Mouse (Mus musculus) stomach, embryonic 15.5 days (tissue): Measurements from ENCODE around the gene Notch3. TPM values are rescaled to one million over a fixed set of nuclear protein-coding genes. Genes with fewer than 3 reads are reported as not detected.

ENCODE experiments used
- ATAC-seq: fragments of 200-750 bp; cut with Nextera tagmentation; 2 replicates; pipeline ENCODE4 v1.8.0; 2017; ENCODE audit warnings: low read depth, moderate number of reproducible peaks, moderate TSS enrichment; ENCODE audit not compliant: insufficient read depth, low FRiP score
- H3K27ac ChIP-seq: fragments of 300-500 bp; sonication (generic); 2 replicates; pipeline ENCODE4 v1.5.1; 2015; ENCODE audit warnings: mild to moderate bottlenecking, inconsistent platforms
- H3K27me3 ChIP-seq: fragments of 300-500 bp; sonication (generic); replicated peaks from 2 replicates; pipeline ENCODE4 v1.6.1; 2015; ENCODE audit warnings: inconsistent platforms
- H3K36me3 ChIP-seq: fragments of 300-500 bp; sonication (generic); 2 replicates; pipeline ENCODE4 v1.6.1; 2015; ENCODE audit warnings: inconsistent platforms
- H3K4me1 ChIP-seq: fragments of 300-500 bp; sonication (generic); 2 replicates; pipeline ENCODE4 v1.6.1; 2015; ENCODE audit warnings: inconsistent platforms
- H3K4me2 ChIP-seq: fragments of 300-500 bp; sonication (generic); 2 replicates; pipeline ENCODE4 v1.6.1; 2015; ENCODE audit warnings: mild to moderate bottlenecking, inconsistent platforms
- H3K4me3 ChIP-seq: fragments of 300-500 bp; sonication (generic); replicated peaks from 2 replicates; pipeline ENCODE4 v1.5.1; 2015; ENCODE audit warnings: inconsistent platforms
- H3K9ac ChIP-seq: fragments of 300-500 bp; sonication (generic); 2 replicates; pipeline ENCODE4 v1.6.1; 2015; ENCODE audit warnings: inconsistent platforms
- H3K9me3 ChIP-seq: fragments of 300-500 bp; sonication (generic); 2 replicates; pipeline ENCODE4 v1.6.1; 2016; ENCODE audit warnings: inconsistent platforms
- WGBS: fragments of 180-500 bp; shearing (Covaris S2); methylation state at CpG from one replicate; pipeline ENCODE4 v1.1.7; 2015; 5-methylcytosine and 5-hydroxymethylcytosine counted together
- polyA plus RNA-seq: library from polyadenylated mRNA; unstranded; fragments of >200 nt; fragmentation: Nextera tagmentation; extraction: Ambion mirVana; gene quantifications from 2 replicates; pipeline ENCODE4 v1.2.1, GENCODE M21; 2015

Gene Notch3
- polyA plus RNA-seq, 1 experiment from 2014 or later: 13.1 TPM

DNA sequence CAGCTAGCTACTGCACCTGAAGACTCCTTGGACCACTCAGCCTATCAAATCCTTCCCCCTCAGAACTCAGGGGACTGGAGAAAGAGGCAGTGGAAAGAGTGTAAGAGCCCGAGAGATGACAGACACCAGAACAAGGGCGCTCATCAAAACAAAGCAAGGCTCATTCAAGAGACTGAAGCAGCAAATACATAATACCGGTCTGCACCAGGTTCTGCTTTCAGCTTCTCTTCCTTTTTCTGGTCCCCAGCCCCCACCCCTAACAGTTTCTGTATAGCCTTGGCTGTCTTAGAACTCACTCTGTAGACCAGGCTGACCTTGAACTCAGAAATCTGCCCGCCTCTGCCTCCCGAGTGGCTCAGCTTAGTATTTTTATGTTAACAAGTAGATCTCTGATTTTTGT, 26.4 kb upstream of the Notch3 start:
- Histone ChIP-seq H3K4me1 (peaks cover 16% of the 10 kb centered on the region), H3K36me3 (peaks cover 20% of the 10 kb centered on the region), H3K9me3 (no peaks in the 10 kb centered on the region), H3K27me3 (0 out of 2 replicates have a peak, but pooled peaks cover 5% of the 10 kb centered on the region), H3K27ac (no peak overlapping the region), H3K9ac (no peak overlapping the region), H3K4me2 (no peak overlapping the region), H3K4me3 (no peak overlapping the region)
- ATAC-seq: no peak
- 76% methylated on average over 5 of the region's 5 CpGs for WGBS

DNA sequence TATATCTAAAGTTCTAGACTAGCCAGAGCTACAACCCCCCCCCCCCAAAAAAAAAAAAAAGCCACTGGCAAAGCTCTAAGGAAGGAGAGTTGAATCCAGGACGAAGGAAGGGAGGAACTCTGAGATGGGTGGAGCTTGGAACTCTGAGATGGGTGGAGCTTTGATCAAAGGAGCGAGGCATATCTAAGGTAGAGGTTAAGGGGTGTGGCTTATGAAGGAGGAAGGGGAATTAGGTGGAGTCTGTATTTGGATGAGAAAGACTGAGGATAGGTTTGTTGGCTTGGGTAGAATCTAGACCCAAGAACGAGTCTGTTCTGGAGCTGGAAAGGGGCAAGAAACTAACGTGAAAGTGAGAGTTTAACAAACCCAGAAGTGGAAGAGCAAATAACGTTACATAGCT, 23.2 kb upstream of the Notch3 start:
- WGBS: 10% methylated on average over 5 of the region's 5 CpGs
- peak; percentile 60; the same call in 1 of the 2 replicates for ATAC-seq
- Histone ChIP-seq H3K9me3 (no peaks in the 10 kb centered on the region), H3K4me2 (peak overlapping the region; percentile 82), H3K36me3 (no peaks in the 10 kb centered on the region), H3K27ac (no peak overlapping the region), H3K4me1 (peaks cover 16% of the 10 kb centered on the region), H3K4me3 (peak overlapping the region; percentile 36; the same call in 1 of the 2 replicates), H3K27me3 (0 out of 2 replicates have a peak, but pooled peaks cover 5% of the 10 kb centered on the region), H3K9ac (no peak overlapping the region)

DNA sequence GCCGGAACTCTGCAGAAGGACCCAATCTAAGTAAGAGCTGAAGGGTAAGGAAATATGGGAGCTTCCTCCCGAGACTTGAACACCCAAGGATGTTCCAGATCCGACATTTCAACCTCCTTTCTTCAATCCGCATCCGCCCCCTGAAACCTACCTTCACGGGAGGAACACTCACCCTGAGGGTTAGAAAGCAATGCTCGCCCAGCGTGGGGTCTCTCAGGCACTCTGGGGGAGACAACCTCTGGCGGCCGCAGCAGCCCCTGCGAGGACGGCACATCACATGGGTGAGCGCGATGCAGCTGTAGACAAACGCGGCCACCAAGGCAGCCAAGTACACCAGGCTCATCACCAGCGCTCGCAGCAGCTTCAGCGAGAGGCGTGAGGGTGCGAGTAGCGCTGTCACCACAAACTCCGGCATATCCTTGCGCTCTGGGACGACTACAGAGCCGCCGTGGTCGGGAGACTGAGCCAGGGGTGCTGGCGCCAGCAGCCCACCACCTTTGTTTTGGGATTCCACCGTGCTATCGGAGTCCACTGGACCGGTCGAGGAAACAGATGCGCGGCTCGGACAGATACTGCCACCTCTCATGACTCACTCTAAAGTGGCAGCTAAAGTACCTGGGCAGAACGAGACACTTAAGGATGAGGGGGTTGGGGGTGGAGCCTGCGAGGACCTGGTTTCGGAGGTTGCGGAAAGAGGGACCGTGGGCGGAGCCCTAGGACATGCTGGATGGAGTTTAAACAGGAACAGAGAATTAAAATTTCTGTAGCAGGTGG, 22.4 kb upstream of the Notch3 start, which contains the start of gene Ephx3:
Gene Ephx3, minus strand, starts transcription at position 687 of the 774 bp plus-strand sequence.
- ATAC-seq: peak; percentile 4; the same call in 1 of the 2 replicates
- Histone ChIP-seq H3K4me2 (peak within 1 kb of the TSS; percentile 82), H3K4me1 (peaks cover 16% of the 10 kb centered on the region), H3K4me3 (peak within 1 kb of the TSS; percentile 36), H3K9me3 (no peaks in the 10 kb centered on the region), H3K9ac (peak within 1 kb of the TSS; percentile 1; the same call in 1 of the 2 replicates), H3K36me3 (no peaks in the 10 kb centered on the region), H3K27ac (no peak within 1 kb of the TSS), H3K27me3 (0 out of 2 replicates have a peak, but pooled peaks cover 5% of the 10 kb centered on the region)
- WGBS: 7% methylated on average over 42 of the region's 42 CpGs

DNA sequence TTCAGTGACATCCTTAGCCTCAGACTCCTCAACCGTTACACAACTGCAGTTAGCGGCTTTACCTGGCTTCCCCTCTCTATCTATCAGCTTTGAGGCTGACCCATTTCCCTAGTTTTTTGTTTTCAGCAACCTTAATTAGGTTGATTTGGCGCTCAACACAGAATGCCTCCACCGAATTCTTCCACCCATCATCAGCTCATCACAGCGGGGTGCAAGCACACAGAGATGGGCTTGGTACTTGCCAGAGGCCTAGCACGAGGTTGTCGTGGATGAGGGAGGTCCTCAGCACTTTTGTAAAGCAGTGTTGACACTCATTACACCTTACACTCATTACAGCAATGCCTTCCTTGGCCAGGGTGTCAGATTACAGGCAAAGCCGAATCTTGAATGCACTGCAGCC, 16.4 kb upstream of the Notch3 start:
- H3K27me3 ChIP-seq: no peaks in the 10 kb centered on the region
- no peaks in the 10 kb centered on the region for H3K9me3 ChIP-seq
- H3K4me3 ChIP-seq: no peak overlapping the region
- peaks cover 6% of the 10 kb centered on the region; the same call in 1 of the 2 replicates for H3K4me1 ChIP-seq
- no peaks in the 10 kb centered on the region for H3K36me3 ChIP-seq
- no peak overlapping the region for H3K9ac ChIP-seq
- no peak for ATAC-seq
- no peak overlapping the region for H3K27ac ChIP-seq
- H3K4me2 ChIP-seq: no peak overlapping the region
- WGBS: 37% methylated on average over 8 of the region's 8 CpGs

DNA sequence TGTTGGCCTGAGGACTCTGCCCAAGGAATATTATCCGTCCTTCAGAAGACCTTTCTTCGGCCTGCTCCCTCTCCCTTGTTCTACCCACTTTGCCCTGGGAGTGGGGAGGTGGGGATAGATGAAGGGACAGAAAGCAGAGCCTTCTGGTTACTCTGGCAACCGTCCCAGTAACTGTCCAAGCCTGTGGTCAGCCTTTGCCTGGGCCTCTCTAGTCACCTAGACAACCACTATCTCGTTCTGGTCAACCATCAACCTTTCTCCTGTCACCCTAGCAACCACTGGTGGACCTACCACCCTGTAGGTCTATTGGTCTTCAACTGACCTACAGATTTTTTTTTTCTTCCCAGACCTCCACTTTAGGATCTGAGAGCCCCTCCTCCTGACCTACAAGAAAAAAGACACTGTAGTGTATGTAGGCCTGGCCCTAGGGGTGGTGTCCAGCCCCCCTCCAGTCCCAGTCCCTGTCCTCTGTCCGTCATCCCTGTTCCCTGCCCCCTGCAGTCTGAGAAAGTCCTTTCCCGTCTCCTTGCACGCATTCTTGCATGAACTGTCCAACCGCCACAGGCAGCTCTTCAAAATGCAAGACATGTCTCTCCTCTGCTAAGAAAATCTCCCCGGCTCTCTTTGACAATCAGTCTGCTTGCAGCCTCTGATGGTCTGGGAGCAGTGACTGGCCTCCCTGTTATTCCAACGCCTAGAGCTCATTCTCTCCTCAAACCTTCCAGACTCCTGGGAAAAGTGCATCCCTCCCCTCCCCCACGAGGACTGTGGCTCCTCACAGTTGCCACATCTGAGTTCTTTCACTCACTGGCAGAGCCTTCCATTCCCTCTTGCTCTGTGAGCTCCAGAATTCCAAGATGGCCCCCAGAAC, 13.2 kb upstream of the Notch3 start:
- no peaks in the 10 kb centered on the region for H3K27me3 ChIP-seq
- no peak overlapping the region for H3K4me3 ChIP-seq
- 40% methylated on average over 11 of the region's 11 CpGs for WGBS
- H3K36me3 ChIP-seq: no peaks in the 10 kb centered on the region
- H3K27ac ChIP-seq: no peak overlapping the region
- no peak overlapping the region for H3K4me2 ChIP-seq
- peaks cover 6% of the 10 kb centered on the region; the same call in 1 of the 2 replicates for H3K4me1 ChIP-seq
- no peak for ATAC-seq
- no peaks in the 10 kb centered on the region for H3K9me3 ChIP-seq
- H3K9ac ChIP-seq: no peak overlapping the region

DNA sequence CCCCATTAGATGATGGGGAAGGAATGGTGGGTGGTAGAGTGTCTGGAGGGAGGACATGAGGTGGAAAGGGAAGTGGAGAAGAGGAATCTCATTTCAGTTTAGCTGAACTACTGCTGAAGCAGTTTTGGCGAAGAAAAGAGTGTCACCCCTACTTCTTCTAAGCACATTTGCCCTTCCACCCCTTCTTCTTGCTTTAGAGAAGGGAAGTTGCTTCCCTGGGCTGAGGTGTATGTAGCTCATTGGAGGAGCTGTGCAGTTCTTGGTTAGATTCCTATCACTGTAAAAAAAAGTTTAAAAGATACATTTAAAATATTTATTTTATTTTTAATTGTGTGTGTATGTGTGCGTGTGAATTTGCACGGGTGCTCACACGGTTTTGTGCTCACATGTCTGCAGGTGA, 10.3 kb upstream of the Notch3 start:
- Histone ChIP-seq H3K9ac (no peak overlapping the region), H3K4me1 (peaks cover 10% of the 10 kb centered on the region; the same call in 1 of the 2 replicates), H3K9me3 (no peaks in the 10 kb centered on the region), H3K27ac (no peak overlapping the region), H3K27me3 (no peaks in the 10 kb centered on the region), H3K4me2 (no peak overlapping the region), H3K36me3 (no peaks in the 10 kb centered on the region), H3K4me3 (no peak overlapping the region)
- 83% methylated on average over 4 of the region's 4 CpGs for WGBS
- no peak for ATAC-seq

DNA sequence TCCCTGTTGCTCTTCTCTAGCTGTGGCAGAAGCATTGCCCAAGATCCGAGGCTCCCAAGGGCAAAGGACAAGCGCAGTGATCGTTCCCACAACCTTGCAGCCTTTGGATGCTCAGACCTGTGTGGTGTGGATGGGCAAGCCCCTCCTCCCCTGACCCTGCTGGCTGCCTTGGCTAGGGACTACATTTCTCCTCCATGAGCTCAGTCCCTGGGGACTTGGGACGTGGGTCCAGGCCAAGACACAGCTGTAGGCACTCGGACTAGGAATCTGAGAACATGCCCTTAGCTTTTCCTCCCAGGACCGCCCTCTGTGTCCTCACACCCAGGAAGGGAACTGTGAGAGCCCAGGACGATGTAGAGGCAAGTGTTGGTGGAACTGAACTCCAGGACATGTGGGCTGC, 6.5 kb upstream of the Notch3 start:
- WGBS: 53% methylated on average over 7 of the region's 7 CpGs
- Histone ChIP-seq H3K9me3 (no peaks in the 10 kb centered on the region), H3K4me1 (0 out of 2 replicates have a peak, but pooled peaks cover 4% of the 10 kb centered on the region), H3K27ac (no peak overlapping the region), H3K4me2 (no peak overlapping the region), H3K4me3 (no peak overlapping the region), H3K9ac (no peak overlapping the region), H3K27me3 (no peaks in the 10 kb centered on the region), H3K36me3 (no peaks in the 10 kb centered on the region)
- ATAC-seq: peak; percentile 56; the same call in 1 of the 2 replicates

DNA sequence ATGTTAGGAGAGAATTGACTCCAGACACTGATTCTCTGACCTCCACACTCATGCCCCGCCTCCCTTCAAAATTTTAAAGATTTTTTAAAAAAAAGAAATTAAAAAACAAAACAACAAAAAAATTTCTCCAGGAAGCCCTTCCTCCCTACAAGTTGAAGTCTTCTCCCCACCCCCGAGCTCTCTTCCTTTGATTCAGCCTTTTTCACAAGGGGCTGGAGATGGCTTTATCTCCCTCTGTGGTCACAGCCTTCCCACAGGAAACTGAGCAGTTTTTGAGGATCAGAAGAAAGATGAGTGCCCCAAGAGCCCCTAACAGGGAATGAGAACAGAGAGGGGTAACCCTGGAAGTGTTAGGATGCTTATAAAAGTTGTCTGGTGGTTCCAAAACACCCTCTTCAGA, 5.8 kb upstream of the Notch3 start:
- H3K4me1 ChIP-seq: 0 out of 2 replicates have a peak, but pooled peaks cover 4% of the 10 kb centered on the region
- no peak overlapping the region for H3K4me3 ChIP-seq
- no peak overlapping the region for H3K9ac ChIP-seq
- H3K27me3 ChIP-seq: no peaks in the 10 kb centered on the region
- H3K9me3 ChIP-seq: no peaks in the 10 kb centered on the region
- no peak for ATAC-seq
- no peak overlapping the region for H3K4me2 ChIP-seq
- no peaks in the 10 kb centered on the region for H3K36me3 ChIP-seq
- 75% methylated on average over 2 of the region's 2 CpGs for WGBS
- no peak overlapping the region for H3K27ac ChIP-seq

DNA sequence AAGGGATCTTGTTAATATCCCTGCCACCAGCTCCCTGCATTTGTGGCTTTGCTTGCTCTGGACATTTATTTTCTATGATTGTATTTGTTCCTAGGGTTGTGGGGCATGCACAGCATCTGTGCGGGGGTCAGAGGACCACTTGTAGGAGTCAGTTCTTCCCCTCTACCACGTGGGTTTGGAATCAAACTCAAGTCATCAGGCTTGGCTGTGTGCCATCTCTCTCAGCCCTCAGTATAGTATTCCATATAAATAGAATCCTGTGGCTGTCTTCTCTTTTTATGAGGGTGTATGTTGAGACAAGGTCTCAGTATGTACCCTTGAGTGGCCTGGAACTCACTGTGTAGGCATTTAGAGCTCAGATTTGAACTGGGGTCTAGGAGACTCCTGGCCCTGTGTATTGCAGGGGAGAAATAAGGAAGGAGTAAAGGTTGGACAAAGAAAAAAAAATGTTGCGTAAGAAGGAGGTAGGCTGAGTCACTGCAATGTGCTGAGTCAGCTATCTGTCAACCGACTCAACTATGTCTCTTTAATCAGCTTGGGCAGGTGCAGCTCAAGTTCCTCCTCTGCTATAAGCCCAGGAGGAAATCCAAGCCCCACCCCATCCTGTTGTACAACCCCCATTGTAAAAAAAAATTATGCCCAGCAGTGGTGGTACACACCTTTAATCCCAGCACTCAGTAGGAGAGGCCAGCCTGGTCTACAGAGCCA, 3.0 kb upstream of the Notch3 start:
- H3K27me3 ChIP-seq: no peaks in the 10 kb centered on the region
- ATAC-seq: no peak

DNA sequence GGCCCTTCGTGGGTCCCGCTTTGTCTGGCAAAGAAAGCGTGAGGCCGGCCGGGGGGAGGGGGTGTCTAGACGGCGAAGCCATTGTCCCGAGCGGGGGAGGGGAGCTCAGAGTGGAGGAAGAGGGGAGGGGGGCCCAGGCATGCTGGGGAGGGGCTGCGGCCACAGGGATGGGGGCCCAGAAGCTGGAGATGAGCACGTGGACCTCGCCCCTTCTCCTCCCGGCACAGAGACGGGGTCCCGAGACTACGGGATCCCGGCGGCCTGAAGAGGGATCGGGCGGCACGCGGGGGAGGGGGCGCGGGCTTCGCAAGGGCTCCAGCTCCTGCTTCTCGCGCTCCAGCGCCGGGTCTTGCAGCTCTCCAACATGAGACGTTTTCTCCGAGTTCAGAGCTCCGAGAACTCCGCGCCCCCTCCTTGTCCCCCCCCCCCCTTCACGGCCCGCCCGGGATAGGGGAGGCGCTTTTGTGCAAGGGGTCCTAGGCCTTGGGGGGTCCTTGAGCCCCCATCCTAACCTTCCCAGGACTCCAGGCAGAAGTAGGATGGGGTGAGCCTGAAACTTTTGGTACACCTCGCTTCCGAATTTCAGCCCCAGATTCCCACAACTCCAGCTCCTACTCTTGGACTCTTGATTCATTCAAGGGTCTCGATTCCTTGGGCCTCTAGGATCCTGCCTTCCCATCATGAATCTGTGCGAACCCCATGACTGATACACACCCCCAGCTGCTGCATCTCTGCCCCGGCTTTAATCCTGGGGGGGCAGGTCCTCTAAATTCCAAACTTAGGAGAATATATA, 653 bp downstream of the Notch3 start:
- peak overlapping the region; percentile 93 for H3K27ac ChIP-seq
- no peaks in the 10 kb centered on the region for H3K36me3 ChIP-seq
- peak overlapping the region; percentile 73 for H3K9ac ChIP-seq
- under 1% methylated on average over 28 of the region's 43 CpGs for WGBS
- H3K4me1 ChIP-seq: peaks cover 40% of the 10 kb centered on the region
- no peaks in the 10 kb centered on the region for H3K27me3 ChIP-seq
- no peaks in the 10 kb centered on the region for H3K9me3 ChIP-seq
- peak overlapping the region; percentile 78 for H3K4me3 ChIP-seq
- ATAC-seq: peak; percentile 3; the same call in 1 of the 2 replicates
- H3K4me2 ChIP-seq: peak overlapping the region; percentile 86

More for the DNA sequence above, 3.0 kb upstream of the Notch3 start:
- H3K4me2 ChIP-seq: no peak overlapping the region
- H3K4me3 ChIP-seq: no peak overlapping the region
- 60% methylated on average over 4 of the region's 4 CpGs for whole genome bisulfite sequencing
- H3K9ac ChIP-seq: no peak overlapping the region
- H3K9me3 ChIP-seq: no peaks in the 10 kb centered on the region
- no peaks in the 10 kb centered on the region for H3K36me3 ChIP-seq
- peak overlapping the region; percentile 28; the same call in 1 of the 2 replicates for H3K27ac ChIP-seq
- peaks cover 17% of the 10 kb centered on the region for H3K4me1 ChIP-seq
